Mouse (Mus musculus) activated CD4-positive, CD25-positive, alpha-beta regulatory T cell, adult 4 months (primary cell): ENCODE results near the gene Doc2a. TPM values are rescaled to one million over a fixed set of nuclear protein-coding genes. Genes with fewer than 3 reads are reported as not detected.
"Not testable (repeated sequence)": the region's sequence is repeated elsewhere in the genome, so short reads cannot be mapped to it uniquely, and the experiment has no call there.

Source experiments
- ATAC-seq: one replicate; pipeline ENCODE4 v1.8.0; 2017
- polyA plus RNA-seq, 2 experiments: library from polyadenylated mRNA; unstranded; fragments of 100-300 nt; shearing (Covaris generic); gene quantifications; one replicate each; pipeline ENCODE4 v1.2.1; 2017

Gene Doc2a
- polyA plus RNA-seq, 2 experiments from 2014 or later, result not detected

GRCm38 (mm10) chr7:126869780-126870519 is 22.7 kb downstream of the Doc2a start:
- no peak for ATAC-seq

- no peak for ATAC-seq
Observed at GRCm38 (mm10) chr7:126870520-126870891, 23.3 kb downstream of the Doc2a start.

GRCm38 (mm10) chr7:126877239-126877638 is 30.0 kb downstream of the Doc2a start:
- ATAC-seq, result no peak

- ATAC-seq, result no peak
Observed at GRCm38 (mm10) chr7:126881040-126881439, 33.8 kb downstream of the Doc2a start.

GRCm38 (mm10) chr7:126883731-126884181 is 36.5 kb downstream of the Doc2a start:
- ATAC-seq, result no peak

GRCm38 (mm10) chr7:126884286-126885164 is 37.3 kb downstream of the Doc2a start, which contains the start of gene Taok2:
Gene Taok2 (minus strand): TSS chr7:126884703.
- peak; percentile 86 for ATAC-seq

GRCm38 (mm10) chr7:126887281-126887680 is 40.1 kb downstream of the Doc2a start:
- no peak for ATAC-seq

GRCm38 (mm10) chr7:126888852-126889251 is 41.6 kb downstream of the Doc2a start:
- ATAC-seq, result no peak

GRCm38 (mm10) chr7:126896912-126897311 is 49.7 kb downstream of the Doc2a start:
- no peak for ATAC-seq

GRCm38 (mm10) chr7:126897390-126898101 is 50.3 kb downstream of the Doc2a start:
- no peak for ATAC-seq

- ATAC-seq, result peak; percentile 73
Observed at GRCm38 (mm10) chr7:126898102-126898990, 51.1 kb downstream of the Doc2a start.

GRCm38 (mm10) chr7:126899781-126900180 is 52.6 kb downstream of the Doc2a start:
- ATAC-seq, result not testable (repeated sequence)

Other genes starting within 250 kb of the Doc2a start
- under 1 TPM in 1 of 2 experiments, not detected in 1; 0.54 TPM for gene Nupr1, start 216.6 kb upstream of the Doc2a start, polyA plus RNA-seq
- gene Sgf29, start 198.1 kb upstream of the Doc2a start, polyA plus RNA-seq, result 100 to 1,000 TPM in 1 of 2 experiments, 10 to 100 TPM in 1; 73.9 to 103 TPM
- gene Sult1a1, start 171.0 kb upstream of the Doc2a start, polyA plus RNA-seq, result under 1 TPM in 1 of 2 experiments, not detected in 1; 0.42 TPM
- 100 to 1,000 TPM in 1 of 2 experiments, 10 to 100 TPM in 1; 90.0 to 201 TPM for gene Bola2, start 152.0 kb upstream of the Doc2a start, polyA plus RNA-seq
- 10 to 100 TPM in 1 of 2 experiments, 1 to 10 TPM in 1; 9.7 to 10.0 TPM for gene Slx1b, start 151.6 kb upstream of the Doc2a start, polyA plus RNA-seq
- 1,000 to 10,000 TPM; 2,153 to 2,681 TPM for gene Coro1a, start 139.6 kb upstream of the Doc2a start, polyA plus RNA-seq
- gene Mapk3, start 87.8 kb upstream of the Doc2a start, polyA plus RNA-seq, result 10 to 100 TPM; 12.7 to 22.3 TPM
- gene Gdpd3, start 81.1 kb upstream of the Doc2a start, polyA plus RNA-seq, result 100 to 1,000 TPM; 144 to 253 TPM
- gene Ypel3, start 70.5 kb upstream of the Doc2a start, polyA plus RNA-seq, result 100 to 1,000 TPM; 101 to 105 TPM
- gene Tbx6, start 65.9 kb upstream of the Doc2a start, polyA plus RNA-seq, result 1 to 10 TPM; 2.7 to 2.8 TPM
- gene Ppp4c, start 54.9 kb upstream of the Doc2a start, polyA plus RNA-seq, result 100 to 1,000 TPM; 133 to 149 TPM
- not detected for gene Fam57b, start 49.7 kb upstream of the Doc2a start, polyA plus RNA-seq
- not detected for gene 4930451I11Rik, start 15.8 kb upstream of the Doc2a start, polyA plus RNA-seq
- gene Hirip3, start 14.6 kb downstream of the Doc2a start, polyA plus RNA-seq, result 10 to 100 TPM; 10.5 to 18.4 TPM
- 10 to 100 TPM; 54.8 to 82.2 TPM for gene Ino80e, start 15.0 kb downstream of the Doc2a start, polyA plus RNA-seq
- gene Taok2, start 37.3 kb downstream of the Doc2a start, polyA plus RNA-seq, result 10 to 100 TPM; 16.8 to 19.5 TPM
- gene Tmem219, start 75.5 kb downstream of the Doc2a start, polyA plus RNA-seq, result 10 to 100 TPM; 43.7 to 56.1 TPM
- gene Kctd13, start 81.5 kb downstream of the Doc2a start, polyA plus RNA-seq, result 1 to 10 TPM; 7.7 to 8.4 TPM
- gene Asphd1, start 102.2 kb downstream of the Doc2a start, polyA plus RNA-seq, result under 1 TPM in 1 of 2 experiments, not detected in 1; 0.46 TPM
- under 1 TPM; 0.17 to 0.58 TPM for gene Sez6l2, start 103.1 kb downstream of the Doc2a start, polyA plus RNA-seq
- 100 to 1,000 TPM; 119 to 136 TPM for gene Cdipt, start 128.5 kb downstream of the Doc2a start, polyA plus RNA-seq
- gene Cdiptos, start 128.7 kb downstream of the Doc2a start, polyA plus RNA-seq, result 1 to 10 TPM in 1 of 2 experiments, under 1 TPM in 1; 0.37 to 1.5 TPM
- 10 to 100 TPM; 12.5 to 18.3 TPM for gene Mvp, start 167.2 kb downstream of the Doc2a start, polyA plus RNA-seq
- gene Pagr1b, start 169.1 kb downstream of the Doc2a start, polyA plus RNA-seq, result not detected
- gene Pagr1a, start 169.9 kb downstream of the Doc2a start, polyA plus RNA-seq, result 10 to 100 TPM; 39.6 to 56.7 TPM
- 10 to 100 TPM; 26.4 to 31.8 TPM for gene Gm42742, start 173.7 kb downstream of the Doc2a start, polyA plus RNA-seq
- 1 to 10 TPM in 1 of 2 experiments, not detected in 1; 2.1 TPM for gene Prrt2, start 173.8 kb downstream of the Doc2a start, polyA plus RNA-seq
- gene Maz, start 179.6 kb downstream of the Doc2a start, polyA plus RNA-seq, result 10 to 100 TPM; 19.0 to 19.1 TPM
- gene Kif22, start 195.1 kb downstream of the Doc2a start, polyA plus RNA-seq, result 10 to 100 TPM; 38.7 to 48.2 TPM
- not detected for gene Zg16, start 239.9 kb downstream of the Doc2a start, polyA plus RNA-seq
- gene AI467606, start 243.9 kb downstream of the Doc2a start, polyA plus RNA-seq, result 100 to 1,000 TPM; 258 to 336 TPM